Mouse (Mus musculus): ENCODE data around the gene Cfap73.

- no peak for TF ChIP-seq TAL1 (IDR thresholded peaks at IDR 0.05; ENCODE audit: low read length)
- TF ChIP-seq GATA1 (IDR thresholded peaks at IDR 0.05; ENCODE audit: low read length), result no peak; the same call in 1 of the 2 replicates
Observed at GRCm38 (mm10) chr5:120612822-120613604, 21.0 kb downstream of the Cfap73 start.
